Mouse (Mus musculus): ENCODE data around the gene Rictor. TPM values are rescaled to one million over a fixed set of nuclear protein-coding genes. Genes with fewer than 3 reads are reported as not detected.

The Rictor gene
- polyA plus RNA-seq, 1 experiment from 2014 or later, result 50.1 TPM

DNA sequence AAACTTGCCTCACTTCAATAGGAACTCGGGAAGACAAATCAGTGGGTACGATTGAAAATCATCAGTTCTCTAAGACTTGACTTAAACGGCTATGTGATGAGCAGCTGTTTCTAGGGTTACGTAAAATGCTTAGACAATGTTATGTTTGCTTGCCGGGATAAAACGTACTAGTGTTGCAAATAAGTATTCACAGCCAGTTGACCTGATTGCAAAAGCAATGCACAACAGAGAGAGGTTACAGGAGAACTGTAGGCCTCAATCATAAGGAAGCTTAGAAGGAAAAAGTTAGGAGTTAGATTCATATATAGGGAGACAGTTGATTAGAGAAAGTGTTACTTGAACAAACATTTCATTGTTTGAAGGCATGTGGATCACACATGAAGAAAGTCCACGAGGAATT lies 2.2 kb downstream of the Rictor start:
- Histone ChIP-seq H3K27ac (no peak overlapping the region), H3K36me3 (ENCODE audit: poor library complexity, severe bottlenecking) (no peaks in the 10 kb centered on the region), H3K9ac (no peak overlapping the region), H3K9me3 (replicated peaks) (no peaks in the 10 kb centered on the region), H3K4me2 (peak overlapping the region; percentile 92; the same call in 1 of the 2 replicates), H3K4me1 (peaks cover 38% of the 10 kb centered on the region), H3K4me3 (peak overlapping the region; percentile 91), H3K27me3 (0 out of 2 replicates have a peak, but pooled peaks cover 3% of the 10 kb centered on the region)
- 87% methylated on average over 7 of the region's 7 CpGs for WGBS
- ATAC-seq, result no peak

DNA sequence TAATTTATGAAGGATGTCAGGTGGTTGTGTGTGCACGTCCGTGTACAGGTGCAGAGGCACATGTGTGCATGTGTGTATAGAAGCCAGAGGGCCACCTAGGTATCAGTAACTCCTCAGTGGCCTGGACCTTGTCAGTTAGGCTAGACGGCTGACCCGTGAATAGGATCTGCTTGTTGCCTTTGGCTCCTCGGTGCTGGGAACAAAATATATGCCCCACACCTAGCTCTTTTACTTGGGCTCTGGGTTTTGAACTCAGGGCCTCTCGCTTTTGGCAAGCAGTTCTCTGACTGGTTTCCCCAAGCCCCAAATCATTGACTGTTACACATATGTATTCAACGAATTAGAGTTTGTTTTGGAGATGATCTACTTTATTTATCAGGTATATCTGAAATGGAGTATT lies 3.0 kb downstream of the Rictor start:
- Histone ChIP-seq H3K9ac (no peak overlapping the region), H3K4me1 (peaks cover 38% of the 10 kb centered on the region), H3K9me3 (replicated peaks) (no peaks in the 10 kb centered on the region), H3K4me3 (no peak overlapping the region), H3K27me3 (no peaks in the 10 kb centered on the region), H3K36me3 (ENCODE audit: poor library complexity, severe bottlenecking) (no peaks in the 10 kb centered on the region), H3K4me2 (no peak overlapping the region), H3K27ac (no peak overlapping the region)
- no peak for ATAC-seq
- WGBS, result 87% methylated on average over 7 of the region's 7 CpGs

DNA sequence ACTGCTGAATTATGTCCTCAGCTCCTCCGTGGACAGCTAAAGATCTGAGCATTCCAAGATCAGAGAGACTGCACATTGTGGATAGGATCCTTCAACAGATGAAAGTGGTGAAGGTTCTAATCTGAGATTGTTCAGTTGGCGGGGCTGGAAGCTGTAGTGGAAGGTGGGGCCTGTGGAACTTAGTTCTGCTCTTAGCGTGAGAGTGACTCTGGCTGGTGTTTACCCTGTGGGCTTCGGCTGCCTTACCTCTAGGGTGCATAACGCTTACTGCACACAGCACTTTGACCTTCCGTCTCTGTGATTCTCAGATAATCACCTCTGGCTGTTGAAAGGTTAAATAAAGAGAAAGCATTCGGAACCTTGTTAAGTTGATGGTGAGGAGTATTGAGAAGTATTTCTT lies 6.6 kb downstream of the Rictor start:
- H3K9me3 ChIP-seq (replicated peaks), result no peaks in the 10 kb centered on the region
- H3K9ac ChIP-seq, result no peak overlapping the region
- no peak for ATAC-seq
- H3K36me3 ChIP-seq (ENCODE audit: poor library complexity, severe bottlenecking), result no peaks in the 10 kb centered on the region
- 71% methylated on average over 7 of the region's 7 CpGs for WGBS
- H3K27me3 ChIP-seq, result no peaks in the 10 kb centered on the region
- H3K4me2 ChIP-seq, result no peak overlapping the region
- H3K4me3 ChIP-seq, result no peak overlapping the region
- no peak overlapping the region for H3K27ac ChIP-seq
- H3K4me1 ChIP-seq, result peaks cover 31% of the 10 kb centered on the region

DNA sequence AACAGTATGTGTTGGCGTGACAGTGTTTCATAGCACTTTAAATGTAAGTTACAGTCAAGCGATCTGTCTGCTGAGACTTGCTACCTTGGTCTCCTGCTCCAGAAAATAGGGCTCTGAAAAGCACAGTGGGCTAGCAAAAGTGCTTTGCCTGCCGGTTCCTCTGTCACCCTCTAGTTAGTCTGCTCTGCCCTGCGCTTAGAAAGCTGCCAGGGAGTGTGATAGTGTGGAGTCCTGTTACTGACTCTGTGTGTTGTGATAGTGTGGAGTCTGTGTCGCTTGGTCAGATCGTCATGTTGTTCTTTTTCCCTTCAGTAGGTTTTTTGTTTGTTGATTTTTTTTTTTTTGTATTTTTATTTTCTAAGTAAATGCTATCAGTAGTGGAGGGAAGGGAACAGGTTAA lies 7.1 kb downstream of the Rictor start:
- Histone ChIP-seq H3K9me3 (replicated peaks) (no peaks in the 10 kb centered on the region; the same call in 1 of the 2 replicates), H3K4me1 (peaks cover 27% of the 10 kb centered on the region)
- 78% methylated on average over 6 of the region's 6 CpGs for WGBS

DNA sequence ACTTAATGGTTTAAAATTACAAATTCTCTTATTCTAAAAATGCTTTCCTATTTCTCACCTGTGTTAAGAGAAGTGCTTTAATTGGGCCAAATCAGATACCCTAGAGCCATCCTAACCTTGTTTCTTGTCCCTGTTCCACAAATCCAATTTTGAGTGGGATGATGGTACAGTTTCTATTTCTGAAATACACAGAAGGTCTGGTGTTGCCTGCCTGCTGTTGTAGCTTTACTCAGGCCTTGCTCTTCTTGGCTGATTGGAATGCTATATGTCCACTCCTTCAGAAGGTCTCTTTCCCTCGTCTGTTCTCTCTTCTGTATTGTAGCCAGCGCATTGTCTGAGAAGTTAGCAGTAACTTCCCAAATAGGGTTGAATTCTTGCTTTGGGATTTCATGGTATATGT lies 13.2 kb downstream of the Rictor start:
- ATAC-seq, result no peak
- Histone ChIP-seq H3K4me2 (no peak overlapping the region), H3K9me3 (replicated peaks) (no peaks in the 10 kb centered on the region; the same call in 1 of the 2 replicates), H3K4me3 (no peak overlapping the region), H3K27ac (no peak overlapping the region), H3K27me3 (no peaks in the 10 kb centered on the region), H3K36me3 (ENCODE audit: poor library complexity, severe bottlenecking) (0 out of 2 replicates have a peak, but pooled peaks cover 3% of the 10 kb centered on the region), H3K9ac (no peak overlapping the region), H3K4me1 (peaks cover 5% of the 10 kb centered on the region; the same call in 1 of the 2 replicates)
- 90% methylated on average over 2 of the region's 2 CpGs for WGBS

More for the DNA sequence above, 7.1 kb downstream of the Rictor start:
- Histone ChIP-seq H3K27ac (no peak overlapping the region), H3K36me3 (ENCODE audit: poor library complexity, severe bottlenecking) (0 out of 2 replicates have a peak, but pooled peaks cover 1% of the 10 kb centered on the region), H3K4me3 (no peak overlapping the region), H3K9ac (no peak overlapping the region), H3K4me2 (no peak overlapping the region), H3K27me3 (no peaks in the 10 kb centered on the region)
- ATAC-seq, result no peak

DNA sequence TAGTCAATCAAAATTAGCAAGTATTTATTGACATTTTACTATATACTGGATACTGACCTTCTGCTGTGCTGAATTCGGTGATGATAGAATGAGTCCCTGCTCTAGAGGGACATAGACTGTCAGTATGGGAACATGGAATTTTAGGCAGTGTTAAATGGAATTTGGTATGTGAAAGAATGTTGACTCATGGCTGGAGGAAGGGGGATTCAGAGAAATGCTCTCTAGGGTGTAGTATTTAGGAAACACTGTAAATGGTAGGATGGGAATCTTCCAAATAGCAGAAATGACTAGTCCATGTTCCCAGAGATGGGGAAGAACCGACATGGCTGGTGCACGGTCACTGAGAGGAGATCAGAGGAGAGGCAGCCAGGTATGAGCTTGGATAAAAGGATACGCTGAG lies 13.6 kb downstream of the Rictor start:
- no peak for ATAC-seq
- Histone ChIP-seq H3K4me2 (no peak overlapping the region), H3K9me3 (replicated peaks) (no peaks in the 10 kb centered on the region; the same call in 1 of the 2 replicates), H3K36me3 (ENCODE audit: poor library complexity, severe bottlenecking) (0 out of 2 replicates have a peak, but pooled peaks cover 3% of the 10 kb centered on the region), H3K4me3 (no peak overlapping the region), H3K27ac (no peak overlapping the region), H3K27me3 (no peaks in the 10 kb centered on the region), H3K4me1 (peaks cover 5% of the 10 kb centered on the region; the same call in 1 of the 2 replicates), H3K9ac (no peak overlapping the region)
- 92% methylated on average over 4 of the region's 4 CpGs for WGBS

DNA sequence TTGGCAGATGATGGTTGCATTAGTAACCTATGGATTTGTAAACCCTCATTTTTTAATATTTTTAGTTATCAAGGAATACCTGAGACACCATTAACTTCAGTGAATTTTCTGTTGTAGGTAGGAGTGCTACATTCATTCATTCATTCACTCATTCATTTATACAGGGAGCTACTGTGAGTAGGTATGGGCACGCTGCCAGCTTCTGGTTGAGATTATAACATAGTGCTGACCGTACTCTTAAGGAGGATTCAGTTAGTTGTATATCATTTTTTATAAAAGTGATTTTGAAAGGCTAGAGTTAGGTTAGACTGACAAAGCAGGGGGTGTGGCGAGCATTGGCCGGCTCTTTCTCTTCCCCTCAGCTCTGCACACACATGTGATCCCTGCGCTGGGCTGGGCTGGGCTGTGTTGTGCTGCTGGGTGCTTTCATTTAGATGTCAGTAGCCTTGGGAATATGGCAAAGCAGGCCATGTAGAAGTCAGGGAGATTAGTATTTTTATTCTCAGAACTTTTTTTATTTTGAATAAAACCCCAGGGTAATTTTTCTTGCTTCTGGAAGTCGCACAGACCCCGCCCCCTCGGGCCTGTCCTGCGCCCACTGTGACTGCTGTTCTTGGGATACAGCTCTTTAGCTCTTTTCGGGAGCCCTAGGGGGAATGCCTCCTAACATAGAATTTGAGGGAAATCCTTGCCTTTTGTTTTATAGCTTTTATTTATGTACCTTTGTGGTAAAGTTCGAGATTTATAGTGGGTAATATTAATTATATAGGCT lies 14.4 kb downstream of the Rictor start:
- H3K4me2 ChIP-seq, result no peak overlapping the region
- no peak overlapping the region for H3K9ac ChIP-seq
- ATAC-seq, result no peak
- 91% methylated on average over 11 of the region's 11 CpGs for WGBS
- no peaks in the 10 kb centered on the region for H3K27me3 ChIP-seq
- H3K27ac ChIP-seq, result no peak overlapping the region
- no peak overlapping the region for H3K4me3 ChIP-seq
- peaks cover 5% of the 10 kb centered on the region; the same call in 1 of the 2 replicates for H3K4me1 ChIP-seq
- H3K36me3 ChIP-seq (ENCODE audit: poor library complexity, severe bottlenecking), result 0 out of 2 replicates have a peak, but pooled peaks cover 3% of the 10 kb centered on the region
- no peaks in the 10 kb centered on the region; the same call in 1 of the 2 replicates for H3K9me3 ChIP-seq (replicated peaks)

DNA sequence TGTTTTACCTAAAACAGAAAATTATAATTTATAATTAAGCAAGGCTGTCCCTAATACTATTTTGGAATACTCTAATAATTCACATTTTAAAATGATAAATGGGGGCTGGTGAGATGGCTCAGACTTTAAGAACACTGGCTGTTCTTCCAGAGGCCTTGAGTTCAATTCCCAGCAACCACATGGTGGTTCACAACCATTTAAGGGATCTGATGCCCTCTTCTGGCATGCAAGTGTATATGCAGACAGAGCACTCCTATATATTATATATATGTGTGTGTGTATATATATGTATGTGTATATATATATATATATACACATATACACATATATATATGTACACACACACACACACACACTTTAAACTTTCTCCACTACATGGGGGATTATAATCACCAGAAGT lies 15.2 kb downstream of the Rictor start:
- Histone ChIP-seq H3K4me1 (peaks cover 5% of the 10 kb centered on the region; the same call in 1 of the 2 replicates), H3K9ac (no peak overlapping the region), H3K36me3 (ENCODE audit: poor library complexity, severe bottlenecking) (0 out of 2 replicates have a peak, but pooled peaks cover 3% of the 10 kb centered on the region), H3K4me3 (no peak overlapping the region), H3K9me3 (replicated peaks) (no peaks in the 10 kb centered on the region; the same call in 1 of the 2 replicates), H3K4me2 (no peak overlapping the region), H3K27me3 (no peaks in the 10 kb centered on the region), H3K27ac (no peak overlapping the region)
- no peak for ATAC-seq

DNA sequence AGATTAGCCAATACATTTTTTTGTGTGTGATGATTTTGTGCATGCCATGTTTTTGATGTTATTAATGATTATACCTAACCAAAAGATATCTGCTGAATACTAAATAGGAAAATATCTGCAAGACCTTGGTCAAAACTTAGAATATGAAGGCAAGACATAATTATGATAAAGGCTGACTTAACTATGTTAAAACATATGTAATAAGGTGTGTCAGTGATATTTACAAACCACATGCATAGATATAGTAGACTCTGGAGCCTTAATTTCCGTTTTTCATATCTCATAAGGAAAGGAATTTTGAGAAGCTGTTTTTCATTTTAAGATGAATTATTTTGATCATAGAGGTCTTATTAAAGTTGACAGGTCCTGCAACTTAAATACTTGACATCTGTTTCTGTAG lies 16.3 kb downstream of the Rictor start:
- no peak for ATAC-seq
- 87% methylated on average over 1 of the region's 1 CpGs for WGBS
- no peak overlapping the region for H3K4me2 ChIP-seq
- H3K27me3 ChIP-seq, result no peaks in the 10 kb centered on the region
- no peak overlapping the region for H3K9ac ChIP-seq
- H3K27ac ChIP-seq, result no peak overlapping the region
- H3K36me3 ChIP-seq (ENCODE audit: poor library complexity, severe bottlenecking), result 0 out of 2 replicates have a peak, but pooled peaks cover 3% of the 10 kb centered on the region
- H3K9me3 ChIP-seq (replicated peaks), result no peaks in the 10 kb centered on the region; the same call in 1 of the 2 replicates
- peaks cover 5% of the 10 kb centered on the region; the same call in 1 of the 2 replicates for H3K4me1 ChIP-seq
- no peak overlapping the region for H3K4me3 ChIP-seq

DNA sequence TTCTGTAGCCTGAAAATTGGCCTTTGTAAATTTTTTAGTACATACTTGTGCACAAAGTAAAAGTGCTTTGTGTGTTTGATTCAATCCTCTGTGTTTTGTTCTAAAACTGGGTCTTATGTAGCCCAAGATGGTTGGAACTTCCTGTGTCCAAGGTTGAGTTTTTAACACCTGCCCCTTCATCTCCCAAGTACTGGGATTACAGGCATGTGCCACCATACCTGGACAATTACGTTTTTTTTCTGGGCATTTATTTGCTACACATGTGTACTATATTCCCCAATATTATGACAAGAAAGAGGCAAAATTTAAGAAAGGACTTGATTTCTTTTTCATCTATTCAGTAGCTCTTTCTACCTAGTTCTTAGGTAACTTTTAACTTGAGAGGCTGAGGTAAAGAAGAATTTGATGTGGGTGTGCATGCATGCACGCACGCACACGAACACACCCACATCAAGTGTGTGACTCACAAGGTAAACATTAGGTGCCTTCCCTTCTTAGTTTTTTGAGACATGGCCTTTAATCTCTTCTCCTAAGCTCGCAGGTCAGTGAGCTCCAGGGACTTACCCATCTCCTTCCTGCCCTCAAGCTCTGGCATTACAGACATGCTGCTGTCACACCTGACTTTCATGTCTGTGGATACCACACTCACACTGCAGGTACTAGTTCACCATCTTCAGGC lies 18.1 kb downstream of the Rictor start:
- 86% methylated on average over 5 of the region's 5 CpGs for WGBS
- Histone ChIP-seq H3K27me3 (no peaks in the 10 kb centered on the region), H3K4me2 (no peak overlapping the region), H3K9me3 (replicated peaks) (no peaks in the 10 kb centered on the region), H3K4me3 (no peak overlapping the region), H3K36me3 (ENCODE audit: poor library complexity, severe bottlenecking) (no peaks in the 10 kb centered on the region), H3K4me1 (peaks cover 5% of the 10 kb centered on the region; the same call in 1 of the 2 replicates), H3K9ac (no peak overlapping the region), H3K27ac (no peak overlapping the region)
- ATAC-seq, result no peak

DNA sequence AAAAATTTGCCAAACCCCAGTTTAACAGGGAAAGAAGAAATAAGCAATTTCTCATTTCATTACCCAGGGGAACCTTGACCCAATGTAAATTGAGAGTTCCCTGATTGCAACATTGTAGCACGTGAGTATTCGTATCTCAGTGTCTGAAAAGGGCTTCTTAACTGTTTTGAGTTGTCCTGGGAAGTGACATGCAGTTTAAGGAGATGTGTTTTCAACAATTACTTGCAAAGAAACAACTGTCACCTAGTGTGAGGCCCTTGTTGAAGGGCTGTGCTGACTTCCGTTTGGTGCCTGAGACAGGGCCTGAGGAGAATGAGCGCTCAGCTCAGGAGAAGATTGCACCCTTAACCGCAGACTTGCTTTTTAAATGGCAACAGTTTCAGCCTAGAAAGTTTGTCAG lies 24.9 kb downstream of the Rictor start:
- Histone ChIP-seq H3K4me2 (no peak overlapping the region), H3K27ac (no peak overlapping the region), H3K9ac (no peak overlapping the region), H3K4me3 (no peak overlapping the region), H3K4me1 (0 out of 2 replicates have a peak, but pooled peaks cover 3% of the 10 kb centered on the region), H3K36me3 (ENCODE audit: poor library complexity, severe bottlenecking) (no peaks in the 10 kb centered on the region), H3K27me3 (no peaks in the 10 kb centered on the region), H3K9me3 (replicated peaks) (no peaks in the 10 kb centered on the region)
- ATAC-seq, result no peak
- 74% methylated on average over 5 of the region's 5 CpGs for WGBS

DNA sequence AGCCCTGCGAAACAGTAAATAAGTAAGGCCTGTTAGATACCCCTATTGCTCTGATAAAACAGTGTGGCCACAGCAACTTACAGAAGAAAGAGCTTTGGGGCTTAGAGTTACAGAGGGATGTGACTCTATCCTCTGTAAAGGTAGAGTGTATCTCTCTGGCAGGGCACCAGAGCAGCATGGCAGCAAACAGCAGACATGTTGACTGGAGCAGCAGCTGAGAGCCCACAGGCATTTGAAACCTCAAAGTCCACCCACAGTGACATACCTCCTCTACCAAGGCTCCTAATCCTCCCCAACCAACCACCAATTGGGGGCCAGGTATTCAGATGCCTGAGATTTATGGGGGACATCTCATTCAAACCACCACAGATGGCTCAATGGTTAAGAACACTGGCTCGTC lies 31.0 kb downstream of the Rictor start:
- no peak for ATAC-seq
- Histone ChIP-seq H3K9me3 (replicated peaks) (no peaks in the 10 kb centered on the region), H3K36me3 (ENCODE audit: poor library complexity, severe bottlenecking) (peaks cover 9% of the 10 kb centered on the region; the same call in 1 of the 2 replicates), H3K4me2 (no peak overlapping the region), H3K9ac (no peak overlapping the region), H3K4me1 (no peaks in the 10 kb centered on the region), H3K4me3 (no peak overlapping the region), H3K27ac (no peak overlapping the region), H3K27me3 (no peaks in the 10 kb centered on the region)
- WGBS, result 94% methylated on average over 2 of the region's 2 CpGs
